Mouse (Mus musculus) spleen, adult 12 weeks (tissue): Measurements from ENCODE around the gene LTO1.
A peak's percentile ranks its signal among the peaks of the same experiment; 100 is the strongest.

ENCODE experiments used
- DNase-seq: peaks from one replicate; pipeline ENCODE4 v3.0.0; 2022; ENCODE audit warnings: low spot score

The LTO1 gene

GRCm38 (mm10) chr7:144908705-144909104, 6.2 kb upstream of the LTO1 start:
- no peak for DNase-seq

GRCm38 (mm10) chr7:144911121-144911520, 3.8 kb upstream of the LTO1 start:
- no peak for DNase-seq

GRCm38 (mm10) chr7:144912897-144913296, 2.0 kb upstream of the LTO1 start:
- no peak for DNase-seq

- DNase-seq, result no peak
Measured at GRCm38 (mm10) chr7:144914296-144914947, 478 bp upstream of the LTO1 start.

- no peak for DNase-seq
Measured at GRCm38 (mm10) chr7:144918823-144919222, 3.9 kb downstream of the LTO1 start.

GRCm38 (mm10) chr7:144927591-144927990, 12.7 kb downstream of the LTO1 start:
- no peak for DNase-seq

- no peak for DNase-seq
Measured at GRCm38 (mm10) chr7:144928009-144928888, 13.3 kb downstream of the LTO1 start.

GRCm38 (mm10) chr7:144928889-144929210, 13.9 kb downstream of the LTO1 start:
- DNase-seq, result no peak

- DNase-seq, result no peak
Measured at GRCm38 (mm10) chr7:144929506-144929905, 14.6 kb downstream of the LTO1 start.

- DNase-seq, result no peak
Measured at GRCm38 (mm10) chr7:144929931-144930330, 15.0 kb downstream of the LTO1 start.

GRCm38 (mm10) chr7:144931778-144932177, 16.9 kb downstream of the LTO1 start:
- DNase-seq, result no peak

- DNase-seq, result no peak
Measured at GRCm38 (mm10) chr7:144932389-144932937, 17.6 kb downstream of the LTO1 start.

- DNase-seq, result no peak
Measured at GRCm38 (mm10) chr7:144933336-144933735, 18.4 kb downstream of the LTO1 start.

- no peak for DNase-seq
Measured at GRCm38 (mm10) chr7:144933796-144934195, 18.9 kb downstream of the LTO1 start.

GRCm38 (mm10) chr7:144934901-144935300, 20.0 kb downstream of the LTO1 start:
- no peak for DNase-seq

- no peak for DNase-seq
Measured at GRCm38 (mm10) chr7:144935563-144935962, 20.7 kb downstream of the LTO1 start.

- no peak for DNase-seq
Measured at GRCm38 (mm10) chr7:144936311-144936880, 21.5 kb downstream of the LTO1 start.

- peak; percentile 71 for DNase-seq
Measured at GRCm38 (mm10) chr7:144937490-144937889, 22.6 kb downstream of the LTO1 start.

GRCm38 (mm10) chr7:144937899-144938517, 23.1 kb downstream of the LTO1 start:
- DNase-seq, result no peak

GRCm38 (mm10) chr7:144938661-144939343, 23.9 kb downstream of the LTO1 start:
- no peak for DNase-seq

GRCm38 (mm10) chr7:144939344-144940002, 24.6 kb downstream of the LTO1 start, which contains the start of gene Ccnd1:
Gene Ccnd1 (minus strand): TSS chr7:144939925.
- DNase-seq, result no peak
